Mouse (Mus musculus) erythroblast, embryonic 14.5 days (primary cell): ENCODE results near the gene Pf4. TPM values are rescaled to one million over a fixed set of nuclear protein-coding genes. Genes with fewer than 3 reads are reported as not detected.

Experiments
- H3K27me3 ChIP-seq: 2 replicates; pipeline ENCODE4 v1.6.1; 2012; ENCODE audit warnings: inconsistent platforms; ENCODE audit not compliant: control insufficient read depth
- H3K36me3 ChIP-seq: 2 replicates; pipeline ENCODE4 v1.6.1; 2012; ENCODE audit warnings: mild to moderate bottlenecking, inconsistent platforms; ENCODE audit not compliant: control insufficient read depth
- H3K4me1 ChIP-seq: 2 replicates; pipeline ENCODE4 v1.6.1; 2012; ENCODE audit warnings: inconsistent platforms; ENCODE audit not compliant: control insufficient read depth
- H3K4me3 ChIP-seq: replicated peaks from 2 replicates; pipeline ENCODE3; 2012; ENCODE audit warnings: moderate library complexity, mild to moderate bottlenecking, inconsistent platforms
- H3K9me3 ChIP-seq: 2 replicates; pipeline ENCODE4 v1.6.1; 2012; ENCODE audit warnings: low read length, inconsistent platforms, mixed read lengths; ENCODE audit not compliant: control insufficient read depth
- GATA1 ChIP-seq: IDR thresholded peaks from 2 replicates; pipeline ENCODE4 v1.6.1; 2012; ENCODE audit warnings: low read length, inconsistent platforms, mixed read lengths
- TAL1 ChIP-seq: IDR thresholded peaks from 3 replicates; pipeline ENCODE4 v1.6.1; 2012; ENCODE audit warnings: low read length, inconsistent platforms, mixed read lengths
- polyA plus RNA-seq: library from polyadenylated mRNA; stranded (reverse); fragments of >175 nt; gene quantifications from 2 replicates; pipeline ENCODE4 v1.2.3, GENCODE M21; 2012

Gene Pf4
- polyA plus RNA-seq, 1 experiment, result 0.38 TPM

GRCm38 (mm10) chr5:90760844-90761243 is 11.4 kb upstream of the Pf4 start:
- no peak overlapping the region for H3K4me3 ChIP-seq
- TF ChIP-seq TAL1 (no peak), GATA1 (no peak)
- no peaks in the 10 kb centered on the region for H3K4me1 ChIP-seq

DNA sequence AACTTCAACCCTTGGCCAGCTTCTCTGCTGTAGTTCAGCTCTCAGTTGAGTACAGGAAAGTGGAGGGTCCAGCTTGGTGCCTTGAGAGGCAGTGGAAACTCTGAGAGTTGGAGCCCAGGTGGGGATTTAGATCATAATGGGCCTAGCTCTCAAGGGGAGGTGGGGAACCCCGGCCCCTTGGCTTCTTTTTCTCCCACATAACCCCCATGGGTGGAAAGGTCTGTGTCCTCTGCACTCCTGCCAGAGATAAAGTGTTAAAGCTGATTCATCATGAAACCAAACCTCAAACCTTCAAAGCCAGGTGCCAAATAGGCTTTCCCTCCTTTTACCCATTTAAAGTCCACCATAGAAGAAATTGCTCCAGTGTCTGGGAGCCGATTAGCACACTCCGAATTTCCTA is 10.4 kb upstream of the Pf4 start:
- no peaks in the 10 kb centered on the region for H3K9me3 ChIP-seq
- H3K4me1 ChIP-seq, result no peaks in the 10 kb centered on the region
- TF ChIP-seq TAL1 (no peak), GATA1 (no peak)
- H3K36me3 ChIP-seq, result no peaks in the 10 kb centered on the region
- peaks cover 11% of the 10 kb centered on the region for H3K27me3 ChIP-seq
- no peak overlapping the region for H3K4me3 ChIP-seq

More at GRCm38 (mm10) chr5:90760844-90761243, 11.4 kb upstream of the Pf4 start:
- Histone ChIP-seq H3K9me3 (no peaks in the 10 kb centered on the region), H3K27me3 (peaks cover 11% of the 10 kb centered on the region), H3K36me3 (no peaks in the 10 kb centered on the region)

DNA sequence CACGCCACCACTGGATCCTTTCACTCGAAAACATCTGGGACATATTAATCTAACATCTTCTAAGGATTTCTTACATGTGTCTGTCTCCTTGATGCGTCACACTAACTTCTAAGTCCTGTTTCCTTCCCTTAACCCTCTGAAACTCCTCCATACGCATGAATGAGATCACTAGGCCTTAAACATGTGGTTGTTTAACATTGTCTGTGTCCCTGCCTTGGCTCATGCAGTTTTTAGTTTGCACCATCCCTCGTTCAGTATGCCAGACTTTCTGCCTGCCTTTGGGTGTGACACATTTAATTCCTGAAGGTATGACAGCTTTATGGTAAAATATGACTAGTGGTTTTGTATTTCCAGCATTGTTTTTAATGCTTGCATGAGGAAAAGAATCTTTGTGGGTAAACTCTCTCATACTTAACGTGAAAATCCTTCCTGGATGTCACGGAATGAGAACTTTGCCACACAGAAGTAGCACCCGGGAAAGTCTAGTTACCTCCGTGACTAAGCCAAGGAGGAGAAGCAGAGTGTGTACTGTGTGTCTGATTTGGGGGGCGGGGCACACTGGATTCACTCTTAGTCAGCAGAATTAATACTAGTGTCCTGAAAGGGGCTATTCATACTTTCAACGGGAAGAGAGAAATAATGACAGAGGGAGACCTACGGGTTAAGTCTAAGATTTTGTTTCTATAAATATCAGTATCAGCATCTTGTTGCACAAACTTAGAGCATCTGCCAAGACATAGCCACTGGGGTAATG is 8.1 kb upstream of the Pf4 start:
- TF ChIP-seq GATA1, result no peak
- TF ChIP-seq TAL1, result no peak
- Histone ChIP-seq H3K9me3 (no peaks in the 10 kb centered on the region), H3K4me3 (no peak overlapping the region), H3K27me3 (peaks cover 8% of the 10 kb centered on the region), H3K4me1 (no peaks in the 10 kb centered on the region), H3K36me3 (no peaks in the 10 kb centered on the region)

GRCm38 (mm10) chr5:90765821-90766606 is 6.2 kb upstream of the Pf4 start:
- TF ChIP-seq GATA1 (no peak), TAL1 (no peak)
- H3K36me3 ChIP-seq, result no peaks in the 10 kb centered on the region
- no peaks in the 10 kb centered on the region for H3K4me1 ChIP-seq
- H3K9me3 ChIP-seq, result no peaks in the 10 kb centered on the region
- no peaks in the 10 kb centered on the region for H3K27me3 ChIP-seq
- H3K4me3 ChIP-seq, result no peak overlapping the region

- Histone ChIP-seq H3K9me3 (no peaks in the 10 kb centered on the region), H3K27me3 (peaks cover 4% of the 10 kb centered on the region; the same call in 1 of the 2 replicates), H3K36me3 (no peaks in the 10 kb centered on the region), H3K4me3 (no peak within 1 kb of the TSS), H3K4me1 (no peaks in the 10 kb centered on the region)
- TF ChIP-seq GATA1, result no peak
- no peak for TF ChIP-seq TAL1
Measured at GRCm38 (mm10) chr5:90768218-90768617, 4.0 kb upstream of the Pf4 start, which contains the start of gene Ppbp. Ppbp (plus strand) TSS chr5:90768518.

DNA sequence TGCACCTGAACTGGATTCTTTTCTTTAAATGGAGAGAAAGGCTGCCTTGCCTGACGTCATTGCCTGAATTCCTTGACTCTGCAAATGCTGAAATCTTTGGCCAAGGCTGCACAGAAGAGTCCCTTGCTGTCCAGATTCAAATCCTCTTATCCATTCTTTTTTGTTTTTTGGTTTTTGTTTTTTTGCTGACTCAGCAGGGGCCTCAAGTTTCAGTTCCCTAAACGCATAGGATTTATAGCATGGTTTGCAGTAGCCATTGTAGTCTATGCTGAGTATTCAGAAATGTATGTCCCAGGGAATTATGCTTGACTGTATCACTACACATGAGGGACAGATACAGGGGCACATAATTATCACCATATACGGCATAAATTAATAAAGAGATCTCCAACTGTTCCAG is 866 bp upstream of the Pf4 start:
- H3K4me3 ChIP-seq, result no peak overlapping the region
- H3K9me3 ChIP-seq, result no peaks in the 10 kb centered on the region
- peaks cover 2% of the 10 kb centered on the region for H3K4me1 ChIP-seq
- no peak for TF ChIP-seq TAL1
- no peak for TF ChIP-seq GATA1
- H3K36me3 ChIP-seq, result no peaks in the 10 kb centered on the region
- peaks cover 4% of the 10 kb centered on the region; the same call in 1 of the 2 replicates for H3K27me3 ChIP-seq

DNA sequence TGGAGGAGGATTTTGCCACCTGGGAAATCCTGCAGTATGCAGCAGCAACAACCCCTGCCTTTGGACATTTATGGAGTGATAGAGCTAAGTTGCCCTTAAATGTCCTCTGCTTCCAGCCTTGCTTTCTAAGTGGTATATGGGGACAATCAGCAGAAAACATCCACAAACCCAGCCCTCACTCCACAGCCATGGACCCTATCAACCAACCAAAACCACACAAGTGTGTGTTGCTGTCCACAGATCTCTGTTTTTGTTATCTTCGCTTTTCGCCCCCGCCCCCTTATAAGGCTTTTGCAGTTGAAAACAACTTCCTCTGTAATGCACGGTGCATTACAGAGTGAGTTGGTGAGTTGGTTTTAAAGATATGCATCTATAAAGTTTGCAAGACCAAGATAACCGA is 3.3 kb downstream of the Pf4 start:
- Histone ChIP-seq H3K4me1 (peaks cover 2% of the 10 kb centered on the region), H3K27me3 (peaks cover 4% of the 10 kb centered on the region; the same call in 1 of the 2 replicates), H3K36me3 (no peaks in the 10 kb centered on the region), H3K9me3 (no peaks in the 10 kb centered on the region), H3K4me3 (no peak overlapping the region)
- TF ChIP-seq TAL1 (no peak), GATA1 (no peak)

- H3K9me3 ChIP-seq, result no peaks in the 10 kb centered on the region
- H3K4me1 ChIP-seq, result peaks cover 2% of the 10 kb centered on the region
- H3K4me3 ChIP-seq, result no peak overlapping the region
- H3K27me3 ChIP-seq, result 0 out of 2 replicates have a peak, but pooled peaks cover 2% of the 10 kb centered on the region
- no peaks in the 10 kb centered on the region for H3K36me3 ChIP-seq
- no peak for TF ChIP-seq GATA1
- TF ChIP-seq TAL1, result no peak
Measured at GRCm38 (mm10) chr5:90777621-90778020, 5.4 kb downstream of the Pf4 start.

DNA sequence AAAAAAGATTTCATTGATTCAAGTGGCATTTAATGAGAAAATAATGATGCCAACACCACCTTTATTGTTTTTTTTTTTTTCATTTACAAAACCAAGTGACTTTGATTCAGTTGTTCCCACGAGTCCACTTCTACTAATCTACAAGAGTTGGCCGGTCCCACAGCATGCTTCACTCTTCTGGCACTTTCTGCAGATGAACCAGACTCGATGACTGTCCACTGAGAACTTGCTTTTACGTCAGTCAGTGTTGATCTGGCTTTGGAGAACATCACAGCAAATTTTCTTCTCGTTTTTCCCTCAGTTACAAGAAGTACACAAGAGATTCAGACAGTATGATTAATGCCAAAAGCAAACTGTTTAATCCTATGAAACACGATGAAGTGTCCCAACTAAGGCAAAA is 6.6 kb downstream of the Pf4 start:
- Histone ChIP-seq H3K9me3 (no peaks in the 10 kb centered on the region), H3K36me3 (no peaks in the 10 kb centered on the region), H3K4me3 (no peak overlapping the region), H3K27me3 (no peaks in the 10 kb centered on the region), H3K4me1 (peaks cover 2% of the 10 kb centered on the region)
- TF ChIP-seq GATA1, result no peak
- no peak for TF ChIP-seq TAL1
